Comparison of ENCODE assay signal across 1 mouse cellular context in genomic region chrX:136993641-136994040, GRCm38 (mm10).
TF ChIP-seq lines count a peak whose summit lies in the region.

No protein-coding gene starts in this region.

TF ChIP-seq in CH12.LX, 34 proteins besides CTCF, POLR2A, EP300 and RAD21 (continued from another document):
- TF ChIP-seq MAZ (IDR thresholded peaks at IDR 0.05; ENCODE audit: low read depth, low read length), result no peak
- no peak for TF ChIP-seq HCFC1 (IDR thresholded peaks at IDR 0.05; ENCODE audit: low read depth, low read length)
- no peak for TF ChIP-seq MEF2A (IDR thresholded peaks at IDR 0.05; ENCODE audit: borderline replicate concordance, low read depth, low read length)
- TF ChIP-seq JUN (IDR thresholded peaks at IDR 0.05; ENCODE audit: insufficient read depth, low read depth, low read length), result no peak
- TF ChIP-seq ETS1 (conservative IDR thresholded peaks at IDR 0.05; ENCODE audit: low read depth, low read length), result no peak
- no peak for TF ChIP-seq MYC (IDR thresholded peaks at IDR 0.05; ENCODE audit: low read depth, low read length)
- no peak for TF ChIP-seq MXI1 (IDR thresholded peaks at IDR 0.05; ENCODE audit: low read depth, low read length)
- no peak for TF ChIP-seq ZNF384 (IDR thresholded peaks at IDR 0.05; ENCODE audit: low read depth, low read length)
